Mouse (Mus musculus) heart, postnatal 0 days (tissue): ENCODE measurements around the gene Hif3a. TPM values are rescaled to one million over a fixed set of nuclear protein-coding genes. Genes with fewer than 3 reads are reported as not detected.
A peak's percentile ranks its signal among the peaks of the same experiment; 100 is the strongest.

Experiments used
- ATAC-seq: fragments of 200-750 bp; cut with Nextera tagmentation; 2 replicates; pipeline ENCODE4 v1.8.0; 2017; ENCODE audit warnings: low read depth, moderate number of reproducible peaks, moderate library complexity; ENCODE audit not compliant: insufficient read depth
- DNase-seq: peaks from one replicate; pipeline ENCODE4 v3.0.0-alpha.2; 2016; ENCODE audit warnings: low spot score
- H3K27ac ChIP-seq: fragments of 300-500 bp; sonication (generic); 2 replicates; pipeline ENCODE4 v1.5.1; 2014; ENCODE audit warnings: low read depth, mild to moderate bottlenecking
- H3K27me3 ChIP-seq: fragments of 300-500 bp; sonication (generic); 2 replicates; pipeline ENCODE4 v1.6.1; 2014; ENCODE audit warnings: low read length, mixed read lengths; ENCODE audit not compliant: control insufficient read depth, insufficient read depth
- H3K36me3 ChIP-seq: fragments of 300-500 bp; sonication (generic); replicated peaks from 2 replicates; pipeline ENCODE4 v1.6.1; 2014; ENCODE audit warnings: low read length, mixed read lengths; ENCODE audit not compliant: control insufficient read depth, insufficient read depth
- H3K4me1 ChIP-seq: fragments of 300-500 bp; sonication (generic); 2 replicates; pipeline ENCODE4 v1.6.1; 2014; ENCODE audit warnings: antibody characterized with exemption; ENCODE audit not compliant: control insufficient read depth, insufficient read depth
- H3K4me2 ChIP-seq: fragments of 300-500 bp; sonication (generic); 2 replicates; pipeline ENCODE4 v1.6.1; 2014; ENCODE audit warnings: low read depth, mild to moderate bottlenecking, low read length, moderate library complexity
- H3K4me3 ChIP-seq: fragments of 300-500 bp; sonication (generic); 2 replicates; pipeline ENCODE4 v1.5.1; 2014; ENCODE audit warnings: low read depth, low read length
- H3K9ac ChIP-seq: fragments of 300-500 bp; sonication (generic); replicated peaks from 2 replicates; pipeline ENCODE4 v1.6.1; 2014; ENCODE audit warnings: low read depth, low read length, mixed read lengths
- H3K9me3 ChIP-seq: fragments of 300-500 bp; sonication (generic); replicated peaks from 2 replicates; pipeline ENCODE4 v1.6.1; 2016; ENCODE audit warnings: low read length; ENCODE audit not compliant: control insufficient read depth
- CTCF ChIP-seq: IDR thresholded peaks from 2 replicates; pipeline ENCODE4 v1.5.1; 2016; ENCODE audit warnings: antibody characterized with exemption, control low read depth, low read depth
- EP300 ChIP-seq: IDR thresholded peaks from 2 replicates; pipeline ENCODE4 v1.6.1; 2016; ENCODE audit warnings: antibody characterized with exemption, low read depth
- WGBS: fragments of 180-500 bp; shearing (Covaris S2); extraction: QIAGEN DNeasy Blood & Tissue Kit; methylation state at CpG from one replicate; pipeline ENCODE4 v1.1.7; 2014; 5-methylcytosine and 5-hydroxymethylcytosine counted together
- polyA plus RNA-seq: library from polyadenylated mRNA; unstranded; fragments of >200 nt; fragmentation: Nextera tagmentation; extraction: Ambion mirVana; gene quantifications from 2 replicates; pipeline ENCODE4 v1.2.1, GENCODE M21; 2015
- total RNA-seq: library from RNA; depleted of rRNA; stranded (reverse); fragments of >200 nt; gene quantifications from 2 replicates; pipeline ENCODE4 v1.2.3, GENCODE M21; 2014; ENCODE audit warnings: low replicate concordance; rRNA removed

Gene Hif3a
- total and polyA plus RNA-seq, 2 experiments from 2014 or later, result 4.2 to 35.5 TPM

DNA sequence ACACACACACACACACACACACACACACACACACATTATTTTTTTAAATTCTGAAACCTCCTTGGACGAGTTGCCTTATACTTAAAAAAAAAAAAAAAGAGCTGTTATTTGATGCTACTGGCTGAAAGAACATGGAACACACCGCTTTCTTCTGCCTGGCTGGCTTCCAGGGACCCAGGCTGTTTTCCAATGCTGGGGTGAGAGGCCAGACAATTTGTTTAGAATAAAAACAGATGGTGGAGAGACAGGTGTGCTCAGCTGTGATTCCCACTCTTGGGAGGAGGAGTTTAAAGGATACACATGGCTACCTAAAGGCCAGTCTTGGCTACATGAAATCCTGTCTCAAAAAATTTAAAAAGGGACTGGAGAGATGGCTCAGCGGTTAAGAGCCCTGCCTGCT, 73.8 kb downstream of the Hif3a start:
- ATAC-seq, result no peak

DNA sequence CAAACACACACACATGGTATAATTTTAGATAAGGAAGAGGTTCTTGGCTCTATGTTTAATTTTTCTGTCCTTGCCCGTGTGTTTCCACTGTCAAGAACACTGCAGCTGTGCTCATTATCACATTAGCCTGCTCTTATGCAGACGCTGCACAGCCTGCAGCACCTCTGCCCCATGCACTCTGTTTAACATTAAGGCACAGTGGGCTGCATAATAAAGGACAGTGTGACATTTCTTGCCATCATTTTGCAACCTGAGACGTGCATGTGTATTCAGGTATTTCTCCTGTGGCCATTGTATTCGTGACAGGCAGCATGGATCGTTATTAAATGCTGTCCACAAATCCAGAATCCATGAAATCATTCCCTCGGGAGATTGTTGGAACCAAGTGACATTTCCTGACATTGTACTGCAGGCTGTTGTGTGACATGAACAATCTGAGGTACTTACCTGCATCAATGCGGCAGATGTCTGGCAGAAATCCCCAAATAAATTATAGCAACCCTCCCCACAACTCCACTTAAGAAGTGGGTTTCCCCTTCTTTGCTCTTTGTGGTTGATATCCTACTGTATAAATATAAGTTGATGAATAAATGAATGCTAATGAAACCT, 74.6 kb downstream of the Hif3a start:
- no peaks in the 10 kb centered on the region for H3K36me3 ChIP-seq
- H3K27me3 ChIP-seq, result no peaks in the 10 kb centered on the region
- no peak for ATAC-seq
- 0 out of 2 replicates have a peak overlapping the region, but pooled peaks have one; percentile 8 for H3K27ac ChIP-seq
- H3K4me1 ChIP-seq, result peaks cover 37% of the 10 kb centered on the region
- no peak for DNase-seq
- TF ChIP-seq EP300 (no peak), CTCF (no peak)
- no peak overlapping the region for H3K4me3 ChIP-seq
- whole genome bisulfite sequencing, result 30% methylated on average over 7 of the region's 7 CpGs
- H3K9me3 ChIP-seq, result no peaks in the 10 kb centered on the region
- H3K9ac ChIP-seq, result no peak overlapping the region
- H3K4me2 ChIP-seq, result no peak overlapping the region

More for the DNA sequence above, 73.8 kb downstream of the Hif3a start:
- Histone ChIP-seq H3K27ac (no peak overlapping the region; the same call in 1 of the 2 replicates), H3K4me3 (no peak overlapping the region), H3K4me2 (no peak overlapping the region), H3K4me1 (peaks cover 39% of the 10 kb centered on the region), H3K36me3 (no peaks in the 10 kb centered on the region), H3K27me3 (no peaks in the 10 kb centered on the region), H3K9me3 (no peaks in the 10 kb centered on the region), H3K9ac (no peak overlapping the region)
- TF ChIP-seq CTCF, result no peak
- no peak for TF ChIP-seq EP300
- WGBS, result 32% methylated on average over 3 of the region's 3 CpGs
- DNase-seq, result no peak

DNA sequence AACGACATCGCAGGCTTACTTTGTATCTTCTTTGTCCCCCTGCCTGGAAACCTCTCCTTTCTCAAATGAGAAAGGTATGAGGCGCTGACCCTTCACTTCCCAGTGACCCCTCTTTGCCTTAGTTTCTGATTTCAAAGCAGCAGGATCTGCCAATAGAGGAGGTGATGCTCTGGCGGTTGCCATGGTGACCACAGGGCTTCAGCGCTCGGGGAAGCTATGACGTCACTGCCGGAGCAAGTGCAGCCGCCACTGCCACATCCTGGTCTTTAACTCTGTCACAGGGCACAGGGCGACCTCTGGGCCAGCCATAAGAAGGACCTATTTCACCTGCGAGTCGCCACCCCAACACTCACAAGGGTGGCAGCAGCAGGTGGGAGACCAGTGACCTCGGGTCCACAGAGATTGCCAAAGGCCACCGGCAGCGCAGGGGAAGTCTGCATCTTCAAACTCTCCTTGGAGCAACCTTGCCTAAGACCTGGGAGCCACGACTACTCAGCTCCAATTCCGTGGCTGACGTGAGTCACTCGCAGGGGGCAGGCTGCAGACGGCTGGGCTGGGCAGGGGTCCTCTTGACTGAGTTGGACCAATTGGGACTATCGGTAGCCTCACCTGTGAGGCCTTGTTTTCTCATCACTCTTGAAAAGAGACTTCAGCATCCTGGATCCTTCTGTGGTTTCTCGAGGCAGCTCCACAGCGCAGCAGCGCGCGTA, 79.2 kb downstream of the Hif3a start, which contains the start of gene Gm42372:
Gene Gm42372, plus strand, starts transcription at position 228 of the 710 bp plus-strand sequence.
- Histone ChIP-seq H3K9ac (no peak within 1 kb of the TSS), H3K4me2 (no peak within 1 kb of the TSS), H3K4me3 (no peak within 1 kb of the TSS), H3K9me3 (no peaks in the 10 kb centered on the region), H3K4me1 (peaks cover 23% of the 10 kb centered on the region), H3K27ac (no peak within 1 kb of the TSS), H3K27me3 (no peaks in the 10 kb centered on the region), H3K36me3 (no peaks in the 10 kb centered on the region)
- WGBS, result 40% methylated on average over 26 of the region's 26 CpGs
- TF ChIP-seq EP300 (no peak), CTCF (no peak)
- DNase-seq (no peak), ATAC-seq (no peak)

Other genes with a start within 250 kb of the Hif3a start
- 128 and 148 TPM in 2 replicates for gene Strn4, start 246.5 kb downstream of the Hif3a start, total RNA-seq
- gene Strn4, start 246.5 kb downstream of the Hif3a start, polyA plus RNA-seq, result 55.5 and 61.1 TPM in 2 replicates
- gene Fkrp, start 245.7 kb downstream of the Hif3a start, total RNA-seq, result 40.4 and 54.2 TPM in 2 replicates
- 28.0 and 28.9 TPM in 2 replicates for gene Fkrp, start 245.7 kb downstream of the Hif3a start, polyA plus RNA-seq
- gene Prkd2, start 219.5 kb downstream of the Hif3a start, total RNA-seq, result 10.6 and 13.4 TPM in 2 replicates
- gene Prkd2, start 219.5 kb downstream of the Hif3a start, polyA plus RNA-seq, result 8.3 and 8.8 TPM in 2 replicates
- 63.9 and 69.6 TPM in 2 replicates for gene Dact3, start 187.1 kb downstream of the Hif3a start, total RNA-seq
- 3.8 TPM in 2 replicates for gene Dact3, start 187.1 kb downstream of the Hif3a start, polyA plus RNA-seq
- gene Gng8, start 170.6 kb downstream of the Hif3a start, total RNA-seq, result 0.27 and 4.0 TPM in 2 replicates
- gene Gng8, start 170.6 kb downstream of the Hif3a start, polyA plus RNA-seq, result 1.7 and 2.5 TPM in 2 replicates
- 0.58 and 2.3 TPM in 2 replicates for gene Ptgir, start 155.9 kb downstream of the Hif3a start, total RNA-seq
- 1.1 and 1.2 TPM in 2 replicates for gene Ptgir, start 155.9 kb downstream of the Hif3a start, polyA plus RNA-seq
- gene Calm3, start 138.3 kb downstream of the Hif3a start, total RNA-seq, result 342 and 417 TPM in 2 replicates
- 101 and 107 TPM in 2 replicates for gene Calm3, start 138.3 kb downstream of the Hif3a start, polyA plus RNA-seq
- 2.9 and 4.0 TPM in 2 replicates for gene Pnmal2, start 117.7 kb downstream of the Hif3a start, total RNA-seq
- gene Pnmal2, start 117.7 kb downstream of the Hif3a start, polyA plus RNA-seq, result 3.0 and 3.4 TPM in 2 replicates
- 0.08 TPM in 1 of 2 replicates, not detected in the other for gene Pnmal1, start 102.7 kb downstream of the Hif3a start, total RNA-seq
- 0.04 TPM in 2 replicates for gene Pnmal1, start 102.7 kb downstream of the Hif3a start, polyA plus RNA-seq
- gene Gm42372, start 79.3 kb downstream of the Hif3a start, total RNA-seq, result not detected in 2 replicates
- not detected in 2 replicates for gene Gm42372, start 79.3 kb downstream of the Hif3a start, polyA plus RNA-seq
- 30.8 and 31.2 TPM in 2 replicates for gene Ccdc8, start 69.7 kb downstream of the Hif3a start, total RNA-seq
- gene Ccdc8, start 69.7 kb downstream of the Hif3a start, polyA plus RNA-seq, result 10.0 and 11.7 TPM in 2 replicates
- gene Ppp5c, start 34.5 kb downstream of the Hif3a start, total RNA-seq, result 55.0 and 68.0 TPM in 2 replicates
- 88.5 and 93.6 TPM in 2 replicates for gene Ppp5c, start 34.5 kb downstream of the Hif3a start, polyA plus RNA-seq
- gene Psg16, start 11.6 kb upstream of the Hif3a start, total RNA-seq, result 0.08 TPM in 1 of 2 replicates, not detected in the other
- gene Psg16, start 11.6 kb upstream of the Hif3a start, polyA plus RNA-seq, result 0.07 and 0.12 TPM in 2 replicates
- gene Ceacam3, start 87.9 kb upstream of the Hif3a start, total RNA-seq, result not detected in 2 replicates
- gene Ceacam3, start 87.9 kb upstream of the Hif3a start, polyA plus RNA-seq, result not detected in 2 replicates
- gene Psg29, start 141.1 kb upstream of the Hif3a start, total RNA-seq, result not detected in 2 replicates
- not detected in 2 replicates for gene Psg29, start 141.1 kb upstream of the Hif3a start, polyA plus RNA-seq